Mouse (Mus musculus) MEL (cell line): ENCODE measurements around the gene Jmjd8.

ENCODE experiments used
- ETS1 ChIP-seq: IDR thresholded peaks from 2 replicates; pipeline ENCODE4 v1.6.1; 2012; ENCODE audit warnings: low read depth, mild to moderate bottlenecking, inconsistent platforms, low read length, improper control_type of control experiment, moderate library complexity
- HCFC1 ChIP-seq: IDR thresholded peaks from 2 replicates; pipeline ENCODE4 v1.6.1; 2012; ENCODE audit warnings: low read depth, mild to moderate bottlenecking, inconsistent platforms, low read length, improper control_type of control experiment, moderate library complexity
- MAFK ChIP-seq: IDR thresholded peaks from 2 replicates; pipeline ENCODE4 v1.6.1; 2011; ENCODE audit warnings: low read depth, mild to moderate bottlenecking, low read length, improper control_type of control experiment, borderline replicate concordance
- MAX ChIP-seq: IDR thresholded peaks from 2 replicates; pipeline ENCODE4 v1.6.1; 2011; ENCODE audit warnings: low read length, improper control_type of control experiment
- NRF1 ChIP-seq: IDR thresholded peaks from 2 replicates; pipeline ENCODE4 v1.6.1; 2014; ENCODE audit warnings: low read depth, mild to moderate bottlenecking, inconsistent platforms, low read length, improper control_type of control experiment, moderate library complexity; ENCODE audit not compliant: poor library complexity, insufficient read depth, severe bottlenecking
- POLR2A ChIP-seq, 2 experiments: IDR thresholded peaks; 2 replicates each; pipeline ENCODE4 v1.6.1; 2011 to 2012; ENCODE audit warnings: low read length in 2 of 2, mild to moderate bottlenecking in 2 of 2, control low read depth in 1 of 2, improper control_type of control experiment in 1 of 2, low read depth in 1 of 2, moderate library complexity in 1 of 2; ENCODE audit not compliant: control insufficient read depth in 1 of 2, insufficient read depth in 1 of 2, poor library complexity in 1 of 2
- ZMIZ1 ChIP-seq: IDR thresholded peaks from 2 replicates; pipeline ENCODE4 v1.6.1; 2012; ENCODE audit warnings: low read depth, mild to moderate bottlenecking, inconsistent platforms, low read length, improper control_type of control experiment, moderate library complexity

GRCm38 (mm10) chr17:25825984-25826570 lies 2.6 kb upstream of the Jmjd8 start:
- TF ChIP-seq POLR2A (IDR thresholded peaks at IDR 0.05; ENCODE audit: control insufficient read depth in 1 of 2, insufficient read depth in 1 of 2, low read depth in 1 of 2, low read length in 2 of 2, poor library complexity in 1 of 2): no peak
- TF ChIP-seq HCFC1: no peak
- no peak for TF ChIP-seq MAX
- TF ChIP-seq NRF1: no peak
- no peak for TF ChIP-seq ZMIZ1
- TF ChIP-seq ETS1: no peak
- TF ChIP-seq MAFK: no peak
